Mouse (Mus musculus): ENCODE results near the gene Bora. TPM values are rescaled to one million over a fixed set of nuclear protein-coding genes. Genes with fewer than 3 reads are reported as not detected.

Gene Bora
- polyA plus RNA-seq, 1 experiment from 2014 or later: 18.7 TPM

DNA sequence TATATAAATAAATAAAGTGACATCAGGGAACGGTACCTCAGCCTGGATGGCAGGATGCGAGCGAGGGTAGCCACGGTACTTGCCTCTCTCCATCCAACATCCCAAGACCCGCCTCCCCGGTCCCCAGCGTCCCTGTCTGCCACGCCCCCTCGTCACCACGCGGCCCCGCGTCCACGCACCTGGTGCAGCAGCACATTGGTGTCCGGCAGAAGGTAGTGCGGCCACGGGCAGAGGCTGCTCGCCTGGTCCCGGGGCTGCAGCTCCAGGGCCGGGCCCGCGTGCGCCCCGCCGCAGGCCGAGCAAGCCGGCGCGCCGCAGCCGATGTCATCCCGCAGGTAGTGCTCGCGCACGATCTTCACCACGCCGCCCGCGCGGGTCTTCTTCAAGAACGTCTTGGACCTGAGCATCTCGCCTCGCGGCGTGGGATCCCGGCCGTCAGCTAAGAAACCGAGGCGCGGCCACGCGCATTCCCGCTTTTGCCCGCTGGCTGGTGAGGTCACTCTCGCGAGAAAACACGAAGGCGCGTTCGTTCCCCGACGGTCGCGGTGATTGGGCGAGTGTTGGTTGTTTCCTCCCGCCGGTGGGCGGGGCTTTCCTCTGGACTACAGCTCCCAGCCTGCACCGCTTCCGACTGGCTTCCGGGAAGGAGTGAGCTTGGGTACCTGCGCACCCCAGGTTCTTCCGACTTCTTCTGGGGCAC, 53.4 kb downstream of the Bora start, which contains the start of the genes Pibf1 and Dis3:
Gene Pibf1, plus strand, starts transcription at position 158 of the 700 bp plus-strand sequence.
Gene Dis3, minus strand, starts transcription at position 504 of the 700 bp plus-strand sequence.
- Histone ChIP-seq H3K27me3 (no peaks in the 10 kb centered on the region), H3K27ac (peak within 1 kb of the TSS; percentile 90), H3K9ac (peak within 1 kb of the TSS; percentile 93), H3K4me2 (peak within 1 kb of the TSS; percentile 82), H3K4me3 (peak within 1 kb of the TSS; percentile 88), H3K36me3 (peaks cover 54% of the 10 kb centered on the region), H3K4me1 (replicated peaks) (peaks cover 14% of the 10 kb centered on the region), H3K9me3 (no peaks in the 10 kb centered on the region)
- WGBS: under 1% methylated on average over 72 of the region's 73 CpGs
- peak; percentile 100 for ATAC-seq (ENCODE audit: low FRiP score)

DNA sequence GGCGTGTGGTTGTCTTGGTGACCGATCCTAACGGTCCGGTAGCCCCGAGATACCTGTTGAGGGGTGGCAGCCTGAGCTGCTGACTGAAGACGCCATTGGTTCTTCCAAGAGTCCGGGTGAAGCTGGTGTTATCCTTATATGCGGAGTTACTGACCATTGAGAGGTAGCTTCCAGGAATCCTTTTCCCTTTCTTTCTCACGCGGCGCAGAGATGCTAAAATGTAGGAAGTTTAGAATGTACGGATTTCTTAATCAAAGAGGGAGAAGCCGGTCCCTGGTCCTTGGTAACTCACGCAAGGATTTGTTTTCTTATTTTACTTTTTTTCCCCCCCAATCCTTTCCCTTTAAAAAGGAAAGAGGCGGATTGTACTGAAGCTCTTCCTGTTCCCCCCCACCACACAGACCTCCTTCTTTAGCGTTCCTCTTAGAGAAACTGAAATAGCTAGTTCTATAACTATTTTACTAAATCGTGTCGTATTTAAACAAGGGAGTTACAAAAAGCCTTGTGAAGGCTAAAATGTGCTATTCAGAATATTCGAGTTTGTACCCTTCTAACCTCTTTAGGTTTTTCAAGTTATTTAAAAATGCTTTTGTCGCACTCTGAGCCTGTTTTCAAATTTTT, 54.1 kb downstream of the Bora start:
- ATAC-seq (ENCODE audit: low FRiP score): no peak; the same call in 1 of the 2 replicates
- Histone ChIP-seq H3K4me3 (peak overlapping the region; percentile 88), H3K27me3 (no peaks in the 10 kb centered on the region), H3K9ac (peak overlapping the region; percentile 73), H3K36me3 (peaks cover 55% of the 10 kb centered on the region), H3K27ac (no peak overlapping the region), H3K4me1 (replicated peaks) (peaks cover 14% of the 10 kb centered on the region), H3K4me2 (peak overlapping the region; percentile 62), H3K9me3 (no peaks in the 10 kb centered on the region)
- 7% methylated on average over 20 of the region's 20 CpGs for whole genome bisulfite sequencing

DNA sequence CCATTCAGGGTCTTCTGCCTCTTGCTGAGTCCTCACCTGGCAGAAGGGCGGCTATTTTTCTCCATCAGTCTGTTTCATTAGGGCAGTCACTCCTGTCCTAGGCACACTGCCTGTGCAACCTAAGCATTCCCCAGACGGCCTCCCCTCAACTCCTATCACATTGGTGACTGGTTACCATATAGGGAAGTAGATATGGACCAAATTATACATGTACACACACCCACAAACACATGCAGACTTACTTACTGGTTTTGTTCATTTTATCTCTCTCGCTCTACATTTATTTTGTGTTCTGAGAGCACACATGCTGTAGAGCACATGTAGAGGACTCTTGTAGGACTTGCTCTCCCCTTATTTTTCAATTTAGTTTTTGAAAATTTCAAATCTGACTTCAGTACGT, 57.0 kb downstream of the Bora start:
- Histone ChIP-seq H3K4me2 (no peak overlapping the region), H3K27ac (no peak overlapping the region), H3K4me1 (replicated peaks) (peaks cover 14% of the 10 kb centered on the region), H3K4me3 (no peak overlapping the region), H3K27me3 (no peaks in the 10 kb centered on the region), H3K36me3 (peaks cover 51% of the 10 kb centered on the region), H3K9ac (no peak overlapping the region), H3K9me3 (no peaks in the 10 kb centered on the region)
- no peak for ATAC-seq (ENCODE audit: low FRiP score)
- WGBS: 88% methylated on average over 4 of the region's 4 CpGs

DNA sequence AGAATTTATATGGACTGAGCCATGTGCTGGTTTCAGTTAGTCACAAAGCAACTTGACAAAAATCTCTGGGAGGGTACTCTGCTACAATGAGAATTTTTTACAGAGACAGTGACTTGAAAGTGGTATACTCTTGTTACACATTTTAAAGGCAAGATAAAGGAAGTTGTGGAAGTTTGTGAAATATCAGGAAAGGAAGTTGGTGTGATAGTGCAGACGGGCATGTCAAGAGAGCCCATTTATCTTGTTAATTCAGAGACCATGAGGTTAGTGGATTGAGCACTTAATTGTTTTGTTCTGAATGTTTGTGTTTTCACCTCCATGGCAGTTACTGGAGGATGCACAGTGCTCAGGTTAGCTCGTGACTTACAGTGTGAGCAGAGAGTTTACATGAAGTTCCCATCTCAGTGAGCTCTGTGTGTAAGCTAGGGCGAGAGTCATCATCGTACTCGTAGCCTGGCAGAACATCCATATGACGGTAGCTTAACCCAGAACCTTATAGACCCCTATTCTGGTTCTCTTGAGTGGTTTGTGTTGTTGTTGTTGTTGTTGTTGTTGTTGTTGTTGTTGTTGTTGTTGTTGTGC, 58.6 kb downstream of the Bora start:
- ATAC-seq (ENCODE audit: low FRiP score): no peak
- WGBS: 95% methylated on average over 6 of the region's 6 CpGs
- Histone ChIP-seq H3K27me3 (no peaks in the 10 kb centered on the region), H3K9me3 (no peaks in the 10 kb centered on the region), H3K4me3 (no peak overlapping the region), H3K27ac (no peak overlapping the region), H3K4me1 (replicated peaks) (peaks cover 6% of the 10 kb centered on the region), H3K4me2 (no peak overlapping the region), H3K36me3 (peaks cover 65% of the 10 kb centered on the region), H3K9ac (no peak overlapping the region)

DNA sequence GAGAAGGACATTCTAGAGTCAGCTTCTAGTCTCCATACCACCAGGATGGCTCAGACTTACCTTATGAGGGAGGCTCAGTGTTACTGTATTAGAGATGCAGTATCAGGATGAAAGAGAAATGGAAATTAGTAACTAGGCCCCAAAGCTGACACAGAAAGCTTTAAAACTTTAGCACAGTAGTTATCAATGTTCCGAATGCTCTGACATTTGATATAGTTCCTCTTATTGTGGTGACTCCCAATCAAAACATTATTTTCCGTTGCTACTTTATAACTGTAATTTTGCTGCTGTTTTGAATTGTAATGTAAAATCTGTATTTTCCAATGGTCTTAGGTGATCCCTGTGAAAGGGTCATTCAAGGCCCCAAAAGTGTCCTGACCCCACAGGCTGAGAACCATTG, 60.6 kb downstream of the Bora start:
- 91% methylated on average over 2 of the region's 2 CpGs for WGBS
- Histone ChIP-seq H3K27me3 (no peaks in the 10 kb centered on the region), H3K36me3 (peaks cover 84% of the 10 kb centered on the region), H3K4me1 (replicated peaks) (no peaks in the 10 kb centered on the region), H3K9me3 (no peaks in the 10 kb centered on the region), H3K9ac (no peak overlapping the region), H3K4me3 (no peak overlapping the region), H3K27ac (no peak overlapping the region), H3K4me2 (no peak overlapping the region)
- no peak for ATAC-seq (ENCODE audit: low FRiP score)

DNA sequence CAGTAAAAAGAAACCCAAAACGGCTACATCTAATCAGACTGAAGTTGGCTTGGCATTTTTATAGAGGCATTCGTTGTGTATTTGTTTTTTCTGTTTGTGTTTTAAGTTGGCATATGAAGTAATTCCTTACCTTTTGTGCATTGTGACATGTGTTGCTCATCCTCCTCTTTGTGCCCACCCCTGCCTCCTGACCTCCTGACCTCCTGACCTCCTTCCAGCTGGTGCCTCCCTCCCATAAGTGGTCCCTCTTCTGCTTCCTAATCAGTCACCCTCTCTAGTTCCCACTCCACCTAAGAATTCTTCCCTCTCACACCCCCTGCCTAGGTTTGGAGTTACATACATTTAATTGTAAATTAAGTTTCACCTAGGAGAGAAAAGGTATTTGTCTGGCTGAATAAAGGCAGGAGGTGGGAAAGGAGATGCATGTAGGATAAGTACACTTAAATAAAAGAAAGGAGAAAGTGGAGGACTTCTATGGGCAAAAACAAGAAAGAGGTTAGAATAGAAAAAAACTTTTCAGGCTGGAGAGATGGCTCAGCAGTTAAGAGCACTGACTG, 61.7 kb downstream of the Bora start:
- Histone ChIP-seq H3K36me3 (peaks cover 82% of the 10 kb centered on the region), H3K4me2 (no peak overlapping the region), H3K27ac (no peak overlapping the region), H3K9me3 (no peaks in the 10 kb centered on the region), H3K9ac (no peak overlapping the region), H3K27me3 (no peaks in the 10 kb centered on the region), H3K4me1 (replicated peaks) (no peaks in the 10 kb centered on the region), H3K4me3 (no peak overlapping the region)
- 45% methylated on average over 2 of the region's 2 CpGs for WGBS
- no peak for ATAC-seq (ENCODE audit: low FRiP score)

DNA sequence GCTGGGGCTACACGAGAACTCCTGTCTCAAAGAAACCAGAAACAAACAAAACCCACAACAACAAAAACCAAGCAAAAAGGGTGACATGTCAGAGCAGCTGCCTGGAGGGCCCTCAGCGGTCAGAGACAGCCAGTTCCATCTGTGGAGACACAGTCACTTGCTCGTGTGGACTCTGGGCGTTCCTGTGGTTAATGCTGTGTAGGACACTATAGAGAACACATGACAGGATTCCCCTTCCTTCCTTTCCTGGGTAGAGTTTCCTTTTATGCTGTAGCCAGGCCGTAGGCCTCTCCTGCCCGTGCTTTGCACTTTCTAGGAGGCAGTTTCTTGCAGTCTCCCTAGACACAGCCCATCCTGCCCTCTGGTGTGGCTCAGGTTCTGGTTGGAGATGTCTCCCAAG, 62.7 kb downstream of the Bora start:
- 89% methylated on average over 6 of the region's 6 CpGs for WGBS
- H3K4me3 ChIP-seq: no peak overlapping the region
- H3K27ac ChIP-seq: no peak overlapping the region
- no peaks in the 10 kb centered on the region for H3K9me3 ChIP-seq
- no peak overlapping the region for H3K4me2 ChIP-seq
- H3K36me3 ChIP-seq: peaks cover 79% of the 10 kb centered on the region
- no peak overlapping the region for H3K9ac ChIP-seq
- no peaks in the 10 kb centered on the region for H3K4me1 ChIP-seq (replicated peaks)
- H3K27me3 ChIP-seq: no peaks in the 10 kb centered on the region
- no peak for ATAC-seq (ENCODE audit: low FRiP score)

DNA sequence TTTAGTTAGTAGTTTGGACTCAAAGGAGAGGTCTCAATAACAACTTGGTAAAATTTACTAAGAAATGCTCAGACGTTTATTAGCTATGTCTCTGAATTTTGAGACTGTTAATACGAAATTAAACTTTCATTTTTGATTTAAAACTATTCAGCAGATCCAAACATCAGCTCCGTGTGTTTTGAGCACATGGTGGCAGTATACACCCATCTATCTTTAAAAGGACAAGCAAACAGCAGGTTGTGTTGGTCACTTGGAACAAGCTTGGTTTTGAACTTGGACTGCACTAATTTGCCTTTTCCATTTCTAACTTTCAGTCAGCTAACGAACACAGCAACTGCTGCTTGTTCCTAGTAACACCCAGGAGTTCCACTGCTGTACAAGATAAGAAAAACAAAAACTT, 71.6 kb downstream of the Bora start:
- H3K27ac ChIP-seq: no peak overlapping the region
- H3K9me3 ChIP-seq: no peaks in the 10 kb centered on the region
- no peaks in the 10 kb centered on the region for H3K4me1 ChIP-seq (replicated peaks)
- 90% methylated on average over 4 of the region's 4 CpGs for WGBS
- no peak for ATAC-seq (ENCODE audit: low FRiP score)
- no peak overlapping the region for H3K4me2 ChIP-seq
- H3K36me3 ChIP-seq: peaks cover 36% of the 10 kb centered on the region
- H3K4me3 ChIP-seq: no peak overlapping the region
- no peak overlapping the region for H3K9ac ChIP-seq
- H3K27me3 ChIP-seq: no peaks in the 10 kb centered on the region

DNA sequence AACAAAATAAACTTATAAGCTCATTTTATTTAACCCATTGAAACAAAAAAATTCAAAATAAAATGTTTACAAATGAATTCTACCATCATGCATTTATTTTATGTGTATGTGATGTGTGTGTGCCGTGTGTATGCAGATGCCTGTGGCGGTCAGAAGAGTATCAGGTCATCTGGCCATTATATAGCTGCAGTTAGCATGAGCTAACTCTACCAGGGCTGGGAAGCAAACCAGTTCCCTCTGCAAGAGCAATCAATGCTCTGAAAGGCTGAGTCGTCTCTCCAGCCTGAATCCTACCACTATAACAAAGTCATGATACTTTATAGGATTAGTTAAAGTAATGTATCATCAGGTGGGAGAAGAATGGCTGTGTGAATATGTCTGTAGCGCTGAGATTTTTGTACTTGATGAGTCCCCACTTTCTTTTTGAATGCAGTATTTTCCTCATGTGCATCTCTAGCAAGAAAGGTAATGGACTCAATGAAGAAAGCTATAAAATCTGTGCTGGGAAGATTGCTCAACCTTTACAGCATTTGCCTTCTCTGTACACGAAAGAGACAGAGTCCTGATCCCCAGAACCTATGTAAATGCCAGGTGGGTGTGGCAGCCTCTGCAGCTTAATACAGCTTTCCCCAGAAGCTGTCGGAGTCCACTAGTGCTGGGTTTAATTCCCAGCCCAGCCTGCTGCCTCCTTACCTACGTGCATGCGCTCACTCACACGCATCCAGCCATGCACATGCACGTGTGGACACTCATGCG, 75.7 kb downstream of the Bora start:
- ATAC-seq (ENCODE audit: low FRiP score): no peak
- no peaks in the 10 kb centered on the region for H3K4me1 ChIP-seq (replicated peaks)
- no peak overlapping the region for H3K4me2 ChIP-seq
- no peaks in the 10 kb centered on the region for H3K9me3 ChIP-seq
- no peak overlapping the region for H3K27ac ChIP-seq
- H3K9ac ChIP-seq: no peak overlapping the region
- WGBS: 91% methylated on average over 11 of the region's 11 CpGs
- H3K4me3 ChIP-seq: no peak overlapping the region
- H3K36me3 ChIP-seq: peaks cover 11% of the 10 kb centered on the region
- no peaks in the 10 kb centered on the region for H3K27me3 ChIP-seq

DNA sequence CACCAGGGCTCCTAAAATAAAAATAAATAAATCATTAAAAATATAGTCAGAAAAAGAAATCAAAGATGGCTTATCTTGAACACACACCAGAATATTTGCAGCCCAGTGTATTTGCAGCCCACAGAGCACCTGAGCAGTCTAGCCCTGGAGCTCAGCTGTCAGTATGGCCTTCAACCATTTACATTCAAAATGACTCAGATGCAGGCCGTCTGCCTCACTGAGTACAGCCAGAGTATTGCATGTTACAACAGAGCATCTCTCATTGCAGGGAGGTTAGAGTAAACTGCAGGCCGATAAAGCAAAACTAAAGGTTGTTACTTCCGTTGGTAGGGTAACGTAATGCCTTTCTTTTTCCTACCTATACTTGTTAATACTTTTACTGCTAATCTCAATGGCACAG, 78.1 kb downstream of the Bora start:
- H3K36me3 ChIP-seq: peaks cover 6% of the 10 kb centered on the region
- H3K9ac ChIP-seq: no peak overlapping the region
- no peak overlapping the region for H3K27ac ChIP-seq
- H3K9me3 ChIP-seq: no peaks in the 10 kb centered on the region
- no peaks in the 10 kb centered on the region for H3K4me1 ChIP-seq (replicated peaks)
- H3K4me3 ChIP-seq: no peak overlapping the region
- H3K4me2 ChIP-seq: no peak overlapping the region
- no peak for ATAC-seq (ENCODE audit: low FRiP score)
- WGBS: 86% methylated on average over 4 of the region's 4 CpGs
- no peaks in the 10 kb centered on the region for H3K27me3 ChIP-seq

All from hindbrain, embryonic 13.5 days (tissue).